Mouse (Mus musculus): ENCODE data around the gene Vdac2.

GRCm38 (mm10) chr14:21809418-21809817 is 15.6 kb upstream of the Vdac2 start:
- TF ChIP-seq POLR2AphosphoS2 (IDR thresholded peaks at IDR 0.05; ENCODE audit: low read depth, low read length) (no peak), ZC3H11A (IDR thresholded peaks at IDR 0.05; ENCODE audit: low read depth, low read length) (no peak), MAFK (IDR thresholded peaks at IDR 0.05; ENCODE audit: insufficient replicate concordance, low read length) (no peak), CTCF (conservative IDR thresholded peaks at IDR 0.05 in 1 of 2, IDR thresholded peaks at IDR 0.05 in 1 of 2; ENCODE audit: low read depth in 2 of 2, low read length in 2 of 2) (no peak), POLR2A (IDR thresholded peaks at IDR 0.05; ENCODE audit: low read depth, low read length) (no peak), USF1 (IDR thresholded peaks at IDR 0.05; ENCODE audit: low read depth, low read length) (no peak), TCF12 (IDR thresholded peaks at IDR 0.05; ENCODE audit: low read depth, low read length) (no peak), HCFC1 (IDR thresholded peaks at IDR 0.05; ENCODE audit: low read depth, low read length) (no peak), EP300 (IDR thresholded peaks at IDR 0.05; ENCODE audit: low read length) (no peak), CHD2 (IDR thresholded peaks at IDR 0.05; ENCODE audit: low read length) (no peak), MEF2A (IDR thresholded peaks at IDR 0.05; ENCODE audit: borderline replicate concordance, low read depth, low read length) (no peak), ZNF384 (IDR thresholded peaks at IDR 0.05; ENCODE audit: low read depth, low read length) (no peak)
